Mouse (Mus musculus) midbrain, embryonic 13.5 days (tissue): Measurements from ENCODE around the gene C2cd2l. TPM values are rescaled to one million over a fixed set of nuclear protein-coding genes. Genes with fewer than 3 reads are reported as not detected.
"Not testable (repeated sequence)": the region's sequence is repeated elsewhere in the genome, so short reads cannot be mapped to it uniquely, and the experiment has no call there.

ENCODE experiments used
- ATAC-seq: fragments of 200-750 bp; cut with Nextera tagmentation; 2 replicates; pipeline ENCODE4 v1.8.0; 2017; ENCODE audit warnings: mild to moderate bottlenecking, moderate TSS enrichment, moderate library complexity
- H3K27ac ChIP-seq: fragments of 300-500 bp; sonication (generic); 2 replicates; pipeline ENCODE4 v1.5.1; 2015; ENCODE audit warnings: inconsistent platforms, mild to moderate bottlenecking, moderate library complexity
- H3K27me3 ChIP-seq: fragments of 300-500 bp; sonication (generic); 2 replicates; pipeline ENCODE4 v1.6.1; 2015; ENCODE audit warnings: mild to moderate bottlenecking, inconsistent platforms
- H3K36me3 ChIP-seq: fragments of 300-500 bp; sonication (generic); 2 replicates; pipeline ENCODE4 v1.6.1; 2015; ENCODE audit warnings: mild to moderate bottlenecking, inconsistent platforms
- H3K4me1 ChIP-seq: fragments of 300-500 bp; sonication (generic); replicated peaks from 2 replicates; pipeline ENCODE4 v1.6.1; 2015; ENCODE audit warnings: inconsistent platforms
- H3K4me2 ChIP-seq: fragments of 300-500 bp; sonication (generic); replicated peaks from 2 replicates; pipeline ENCODE4 v1.6.1; 2015; ENCODE audit warnings: moderate library complexity, mild to moderate bottlenecking, inconsistent platforms
- H3K4me3 ChIP-seq: fragments of 300-500 bp; sonication (generic); replicated peaks from 2 replicates; pipeline ENCODE4 v1.5.1; 2015; ENCODE audit warnings: mild to moderate bottlenecking, inconsistent platforms
- H3K9ac ChIP-seq: fragments of 300-500 bp; sonication (generic); replicated peaks from 2 replicates; pipeline ENCODE4 v1.6.1; 2015; ENCODE audit warnings: mild to moderate bottlenecking, inconsistent platforms
- H3K9me3 ChIP-seq: fragments of 300-500 bp; sonication (generic); 2 replicates; pipeline ENCODE4 v1.6.1; 2016; ENCODE audit warnings: mild to moderate bottlenecking, inconsistent platforms
- WGBS: fragments of 180-500 bp; shearing (Covaris S2); methylation state at CpG from one replicate; pipeline ENCODE4 v1.1.7; 2015; 5-methylcytosine and 5-hydroxymethylcytosine counted together
- polyA plus RNA-seq: library from polyadenylated mRNA; unstranded; fragments of >200 nt; fragmentation: Nextera tagmentation; extraction: Ambion mirVana; gene quantifications from 2 replicates; pipeline ENCODE4 v1.2.1, GENCODE M21; 2015

Gene C2cd2l
- polyA plus RNA-seq, 1 experiment from 2014 or later = 27.3 TPM

DNA sequence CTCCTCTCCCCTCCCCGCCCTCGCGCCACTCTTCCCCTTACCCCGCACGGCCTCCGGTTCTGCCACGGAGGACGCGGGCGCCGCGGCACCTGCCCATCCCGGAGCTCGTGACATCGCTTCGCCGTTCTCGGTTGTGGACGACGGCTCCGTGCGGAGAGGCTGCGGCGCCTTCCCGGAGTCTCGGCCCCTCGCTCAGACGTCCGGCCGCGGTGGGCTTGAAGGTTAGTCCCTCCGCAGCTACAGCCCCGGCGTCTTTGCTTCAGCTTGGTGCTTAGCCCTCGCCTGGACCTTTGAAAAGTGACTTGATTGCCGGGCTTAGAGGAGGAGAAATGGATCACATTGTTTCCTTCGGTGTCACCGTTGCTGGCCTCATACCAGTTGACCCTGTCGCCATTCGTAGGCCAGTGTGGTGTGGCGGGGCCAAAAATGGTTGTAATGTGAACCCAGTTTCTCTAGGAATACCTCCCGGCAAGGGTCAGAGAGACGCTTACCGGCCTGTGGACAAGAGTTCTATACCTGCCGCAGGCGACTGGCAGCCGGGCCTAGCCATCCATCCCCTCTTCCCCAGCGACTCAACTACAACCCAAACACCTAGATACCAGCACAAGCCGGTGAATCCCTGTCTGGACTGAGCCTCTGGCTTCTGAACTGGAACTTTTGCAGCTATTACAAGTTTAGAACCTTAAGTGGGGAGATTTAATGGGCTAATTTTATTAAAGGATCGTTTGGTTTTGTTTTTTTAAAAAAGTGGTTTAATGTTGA, 15.4 kb upstream of the C2cd2l start:
- ATAC-seq = peak; percentile 46; the same call in 1 of the 2 replicates
- Histone ChIP-seq H3K4me1 (peaks cover 25% of the 10 kb centered on the region), H3K36me3 (peaks cover 55% of the 10 kb centered on the region), H3K9ac (peak overlapping the region; percentile 98), H3K27me3 (no peaks in the 10 kb centered on the region), H3K4me2 (peak overlapping the region; percentile 86), H3K4me3 (peak overlapping the region; percentile 94), H3K9me3 (no peaks in the 10 kb centered on the region), H3K27ac (peak overlapping the region; percentile 94)
- WGBS = under 1% methylated on average over 50 of the region's 50 CpGs

DNA sequence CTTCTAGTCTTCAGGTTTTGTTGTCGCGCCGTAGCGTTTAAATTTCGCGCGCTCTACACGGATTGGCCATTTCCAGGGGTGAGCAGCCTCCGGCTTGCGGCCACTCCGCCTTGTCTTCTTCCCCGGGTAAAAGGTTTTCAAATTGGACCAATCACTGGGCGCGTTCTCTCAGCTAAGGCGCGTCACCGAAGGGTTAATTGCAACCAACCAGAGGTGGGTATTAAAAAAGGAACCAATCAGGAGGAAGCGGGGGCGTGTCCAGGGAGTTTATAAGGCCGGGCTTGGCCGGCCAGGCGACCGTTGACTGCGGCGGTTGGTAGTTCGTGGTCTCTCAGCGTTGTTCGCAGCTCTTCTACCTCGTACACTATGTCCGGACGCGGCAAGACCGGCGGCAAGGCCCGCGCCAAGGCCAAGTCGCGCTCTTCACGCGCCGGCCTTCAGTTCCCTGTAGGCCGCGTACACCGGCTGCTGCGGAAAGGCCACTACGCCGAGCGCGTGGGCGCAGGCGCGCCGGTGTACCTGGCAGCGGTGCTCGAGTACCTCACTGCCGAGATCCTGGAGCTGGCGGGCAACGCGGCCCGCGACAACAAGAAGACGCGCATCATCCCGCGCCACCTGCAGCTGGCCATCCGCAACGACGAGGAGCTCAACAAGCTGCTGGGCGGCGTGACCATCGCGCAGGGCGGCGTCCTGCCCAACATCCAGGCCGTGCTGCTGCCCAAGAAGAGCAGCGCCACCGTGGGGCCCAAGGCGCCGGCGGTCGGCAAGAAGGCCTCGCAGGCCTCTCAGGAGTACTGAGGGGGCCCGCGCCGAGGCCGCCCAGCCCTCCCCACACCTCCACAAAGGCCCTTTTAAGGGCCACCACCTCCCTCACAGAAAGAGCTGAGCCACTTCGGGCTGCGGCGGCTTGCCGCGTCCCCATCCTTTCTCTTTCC, 14.6 kb upstream of the C2cd2l start, which contains the start of gene H2afx:
Gene H2afx, plus strand, starts transcription at position 299 of the 935 bp plus-strand sequence.
- Histone ChIP-seq H3K9me3 (no peaks in the 10 kb centered on the region), H3K27ac (peak within 1 kb of the TSS; percentile 94), H3K4me2 (peak within 1 kb of the TSS; percentile 86), H3K36me3 (peaks cover 57% of the 10 kb centered on the region), H3K27me3 (no peaks in the 10 kb centered on the region), H3K4me1 (peaks cover 25% of the 10 kb centered on the region), H3K9ac (peak within 1 kb of the TSS; percentile 98), H3K4me3 (peak within 1 kb of the TSS; percentile 94)
- under 1% methylated on average over 91 of the region's 91 CpGs for WGBS
- peak; percentile 97 for ATAC-seq

DNA sequence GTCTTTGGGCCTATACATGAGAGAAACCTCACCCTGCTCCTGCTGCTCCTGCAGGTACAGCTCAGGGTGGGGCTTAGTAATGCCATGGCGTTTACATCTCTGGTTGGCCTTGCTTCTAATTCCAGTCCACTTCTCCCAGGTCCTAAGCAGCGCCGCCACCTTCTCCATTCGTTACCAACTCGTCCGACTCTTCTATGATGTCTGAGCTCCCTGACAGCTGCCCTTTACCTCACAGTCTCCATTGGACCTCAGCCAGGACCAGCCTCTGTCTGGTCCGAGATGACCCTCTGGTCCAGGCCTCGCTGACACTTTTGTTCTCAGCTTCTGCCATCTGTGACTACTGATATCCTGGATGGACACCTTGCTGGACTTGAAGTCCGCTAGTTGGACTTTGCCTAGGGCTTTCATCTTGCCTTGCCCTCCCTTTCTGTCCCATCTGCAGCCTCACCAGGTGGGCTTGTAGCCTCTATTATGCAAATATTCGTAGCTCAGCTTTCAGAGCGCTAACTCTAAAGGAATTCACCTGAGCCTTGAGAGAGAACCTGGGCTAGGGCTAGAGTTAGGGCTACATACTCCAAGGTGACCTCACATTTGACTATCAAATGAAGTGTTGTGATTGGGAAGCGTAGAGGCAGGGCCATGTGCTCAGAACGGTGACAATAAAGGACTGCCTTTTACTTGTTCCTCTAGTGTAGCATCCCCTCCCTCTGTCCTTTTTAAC, 13.0 kb upstream of the C2cd2l start:
- no peak overlapping the region for H3K9ac ChIP-seq
- H3K4me3 ChIP-seq = no peak overlapping the region
- WGBS = 96% methylated on average over 13 of the region's 13 CpGs
- peaks cover 29% of the 10 kb centered on the region for H3K4me1 ChIP-seq
- no peak overlapping the region for H3K4me2 ChIP-seq
- ATAC-seq = no peak
- peaks cover 57% of the 10 kb centered on the region for H3K36me3 ChIP-seq
- no peak overlapping the region for H3K27ac ChIP-seq
- H3K9me3 ChIP-seq = no peaks in the 10 kb centered on the region
- no peaks in the 10 kb centered on the region for H3K27me3 ChIP-seq

DNA sequence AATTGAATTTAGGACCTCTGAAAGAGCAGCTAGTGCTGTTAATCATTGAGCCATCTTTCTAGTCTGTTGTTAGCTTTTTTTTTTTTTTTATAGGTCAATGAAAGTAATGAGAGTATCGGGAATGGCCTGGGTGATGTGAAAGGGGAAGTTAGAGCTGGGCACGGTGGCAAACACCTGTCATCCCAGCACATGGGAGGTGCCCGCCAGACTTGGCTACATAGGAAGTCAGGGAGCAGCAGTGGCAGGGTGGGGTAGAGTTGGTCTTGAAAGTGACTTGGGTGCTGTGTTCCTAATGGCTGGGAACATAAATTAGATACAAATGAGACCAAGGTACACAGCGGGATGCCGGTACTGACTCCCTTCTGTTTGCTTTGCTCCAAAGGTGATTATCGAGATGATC, 10.7 kb upstream of the C2cd2l start:
- H3K4me1 ChIP-seq = peaks cover 18% of the 10 kb centered on the region
- H3K9me3 ChIP-seq = no peaks in the 10 kb centered on the region
- no peak for ATAC-seq
- H3K36me3 ChIP-seq = peaks cover 52% of the 10 kb centered on the region
- no peak overlapping the region for H3K4me2 ChIP-seq
- WGBS = 97% methylated on average over 6 of the region's 6 CpGs
- no peaks in the 10 kb centered on the region for H3K27me3 ChIP-seq
- no peak overlapping the region for H3K4me3 ChIP-seq
- H3K9ac ChIP-seq = no peak overlapping the region
- H3K27ac ChIP-seq = no peak overlapping the region

- Histone ChIP-seq H3K27me3 (no peaks in the 10 kb centered on the region), H3K9ac (peak overlapping the region; percentile 84), H3K27ac (no peak overlapping the region), H3K4me1 (peaks cover 18% of the 10 kb centered on the region), H3K9me3 (no peaks in the 10 kb centered on the region), H3K4me3 (peak overlapping the region; percentile 86), H3K36me3 (peaks cover 42% of the 10 kb centered on the region), H3K4me2 (peak overlapping the region; percentile 93)
- ATAC-seq = no peak
- 94% methylated on average over 5 of the region's 5 CpGs for WGBS
Observed at GRCm38 (mm10) chr9:44327926-44328325, 7.8 kb upstream of the C2cd2l start.

DNA sequence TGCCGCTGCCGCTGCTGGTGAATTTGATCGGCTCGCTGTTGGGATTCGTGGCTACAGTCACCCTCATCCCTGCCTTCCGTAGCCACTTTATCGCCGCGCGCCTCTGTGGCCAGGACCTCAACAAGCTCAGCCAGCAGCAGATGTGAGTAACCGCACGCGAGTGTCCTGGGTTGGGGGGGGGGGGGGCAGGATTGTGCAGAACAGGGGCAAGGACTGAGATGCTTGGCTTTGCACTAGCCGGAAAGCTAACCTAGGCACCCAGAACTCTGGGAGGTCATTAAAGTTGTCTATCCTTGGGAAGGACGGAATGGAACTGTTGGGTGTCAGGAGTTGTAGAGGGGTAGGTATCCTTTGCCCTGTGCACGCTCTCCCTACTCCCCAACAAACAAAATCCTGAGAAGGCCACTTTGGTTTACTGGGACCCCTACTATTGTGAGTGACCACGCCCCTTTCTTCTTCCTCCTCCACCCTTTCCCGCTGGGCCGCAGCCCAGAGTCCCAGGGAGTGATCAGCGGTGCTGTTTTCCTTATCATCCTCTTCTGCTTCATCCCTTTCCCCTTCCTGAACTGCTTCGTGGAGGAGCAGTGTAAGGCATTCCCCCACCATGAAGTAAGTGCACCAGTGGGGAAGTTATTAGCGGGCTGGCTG, 7.1 kb upstream of the C2cd2l start:
- under 1% methylated on average over 22 of the region's 22 CpGs for WGBS
- Histone ChIP-seq H3K9me3 (no peaks in the 10 kb centered on the region), H3K27me3 (no peaks in the 10 kb centered on the region), H3K27ac (peak overlapping the region; percentile 92), H3K9ac (peak overlapping the region; percentile 84), H3K4me3 (peak overlapping the region; percentile 86), H3K4me2 (peak overlapping the region; percentile 93), H3K4me1 (peaks cover 18% of the 10 kb centered on the region), H3K36me3 (peaks cover 35% of the 10 kb centered on the region)
- ATAC-seq = peak; percentile 64

GRCm38 (mm10) chr9:44326371-44327063, 6.4 kb upstream of the C2cd2l start:
- peaks cover 29% of the 10 kb centered on the region for H3K36me3 ChIP-seq
- H3K27ac ChIP-seq = peak overlapping the region; percentile 92
- no peaks in the 10 kb centered on the region for H3K9me3 ChIP-seq
- H3K9ac ChIP-seq = peak overlapping the region; percentile 84
- H3K27me3 ChIP-seq = no peaks in the 10 kb centered on the region
- peak; percentile 95 for ATAC-seq
- peak overlapping the region; percentile 93 for H3K4me2 ChIP-seq
- WGBS = under 1% methylated on average over 38 of the region's 38 CpGs
- H3K4me1 ChIP-seq = peaks cover 18% of the 10 kb centered on the region
- peak overlapping the region; percentile 86 for H3K4me3 ChIP-seq

DNA sequence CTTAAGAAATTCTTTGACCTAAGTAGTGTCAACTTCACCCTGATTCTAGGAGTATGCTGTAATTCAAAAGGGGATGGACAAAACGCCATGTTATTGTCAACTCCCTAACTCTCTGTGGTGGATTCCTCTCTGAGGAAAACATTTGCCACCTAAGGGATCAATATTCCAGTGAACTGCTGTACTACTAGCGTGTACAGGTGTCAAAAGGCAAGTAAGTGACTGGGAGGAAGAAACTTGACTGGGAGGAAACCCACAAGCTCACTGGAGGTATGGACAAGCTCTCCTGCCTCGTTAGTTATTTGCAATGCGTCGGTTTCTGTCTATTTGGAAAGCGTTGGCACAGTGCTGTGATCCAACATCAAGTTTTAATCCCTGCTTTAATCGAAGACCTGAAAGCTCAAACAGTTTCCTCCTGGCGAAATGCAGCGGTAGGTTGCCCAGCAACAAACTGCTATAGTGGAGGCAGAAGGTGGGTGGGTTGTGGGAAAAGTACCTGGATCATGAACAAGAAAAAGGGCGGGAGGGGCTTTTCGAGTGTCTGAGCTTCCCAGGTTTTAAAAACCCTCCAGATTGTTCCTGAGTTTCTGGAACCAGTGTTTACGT, 5.8 kb upstream of the C2cd2l start, which contains the start of gene Dpagt1:
Gene Dpagt1, plus strand, starts transcription at position 252 of the 603 bp plus-strand sequence.
- peak within 1 kb of the TSS; percentile 86 for H3K4me3 ChIP-seq
- peak within 1 kb of the TSS; percentile 84 for H3K9ac ChIP-seq
- peak within 1 kb of the TSS; percentile 93 for H3K4me2 ChIP-seq
- H3K4me1 ChIP-seq = peaks cover 21% of the 10 kb centered on the region
- no peaks in the 10 kb centered on the region for H3K9me3 ChIP-seq
- H3K36me3 ChIP-seq = peaks cover 23% of the 10 kb centered on the region
- H3K27me3 ChIP-seq = no peaks in the 10 kb centered on the region
- peak; percentile 35 for ATAC-seq
- H3K27ac ChIP-seq = peak within 1 kb of the TSS; percentile 92
- 7% methylated on average over 12 of the region's 12 CpGs for WGBS

- H3K4me3 ChIP-seq = peak overlapping the region; percentile 86
- peaks cover 16% of the 10 kb centered on the region for H3K36me3 ChIP-seq
- H3K9ac ChIP-seq = peak overlapping the region; percentile 84; the same call in 1 of the 2 replicates
- H3K4me2 ChIP-seq = peak overlapping the region; percentile 93
- not testable (repeated sequence) for H3K27ac ChIP-seq, H3K27me3 ChIP-seq, ATAC-seq, H3K9me3 ChIP-seq
- 58% methylated on average over 5 of the region's 8 CpGs for WGBS
- peaks cover 26% of the 10 kb centered on the region for H3K4me1 ChIP-seq
Observed at GRCm38 (mm10) chr9:44325032-44325767, 5.1 kb upstream of the C2cd2l start.

DNA sequence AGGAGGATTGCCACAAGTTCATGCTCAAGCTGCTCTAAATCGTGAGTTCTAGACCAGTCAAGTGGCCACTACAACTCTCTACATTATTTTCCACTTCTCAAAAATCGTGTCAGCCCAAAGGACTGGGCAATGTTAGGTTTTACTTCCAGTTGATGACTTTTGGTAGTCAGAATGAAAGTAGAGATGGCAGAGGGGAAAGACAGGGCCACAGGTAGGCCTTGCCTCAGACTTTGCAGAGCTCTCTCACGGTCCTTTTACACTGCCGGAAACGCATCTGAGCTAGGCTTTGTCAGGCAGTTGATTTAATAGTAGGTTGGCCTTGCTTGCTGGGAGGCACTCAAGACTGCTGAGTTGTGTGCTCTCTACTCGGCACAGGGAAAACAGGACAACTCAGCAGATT, 4.1 kb upstream of the C2cd2l start:
- Histone ChIP-seq H3K4me3 (no peak overlapping the region), H3K4me2 (no peak overlapping the region), H3K27me3 (no peaks in the 10 kb centered on the region), H3K9ac (no peak overlapping the region), H3K4me1 (peaks cover 30% of the 10 kb centered on the region), H3K27ac (no peak overlapping the region), H3K36me3 (peaks cover 6% of the 10 kb centered on the region), H3K9me3 (no peaks in the 10 kb centered on the region)
- ATAC-seq = no peak
- WGBS = 89% methylated on average over 6 of the region's 6 CpGs
